Mouse (Mus musculus) spleen, adult 2 months (tissue): ENCODE measurements around the gene Mettl7b. TPM values are rescaled to one million over a fixed set of nuclear protein-coding genes. Genes with fewer than 3 reads are reported as not detected.
"Not testable (repeated sequence)": the region's sequence is repeated elsewhere in the genome, so short reads cannot be mapped to it uniquely, and the experiment has no call there.

Source experiments
- DNase-seq, 2 experiments: peaks; one replicate each; pipeline versions ENCODE4 v3.0.0 to v3.0.0-alpha.2; 2012 to 2021; ENCODE audit warnings: low spot score in 2 of 2, low read depth in 1 of 2
- H3K27ac ChIP-seq: fragments of 200-500 bp; 2 replicates; pipeline ENCODE4 v1.5.1; 2012; ENCODE audit warnings: low read length, inconsistent platforms; ENCODE audit not compliant: insufficient read depth
- H3K27me3 ChIP-seq: fragments of 200-500 bp; 2 replicates; pipeline ENCODE4 v1.6.1; 2012; ENCODE audit warnings: mild to moderate bottlenecking, moderate library complexity, low read length, inconsistent platforms; ENCODE audit not compliant: control insufficient read depth, insufficient read depth
- H3K36me3 ChIP-seq: fragments of 200-500 bp; 2 replicates; pipeline ENCODE4 v1.6.1; 2012; ENCODE audit warnings: mild to moderate bottlenecking, low read length, inconsistent platforms; ENCODE audit not compliant: control insufficient read depth, insufficient read depth
- H3K4me1 ChIP-seq: fragments of 200-500 bp; 2 replicates; pipeline ENCODE4 v1.6.1; 2011; ENCODE audit warnings: inconsistent platforms; ENCODE audit not compliant: control insufficient read depth, insufficient read depth, insufficient read length
- H3K4me3 ChIP-seq: fragments of 200-500 bp; 2 replicates; pipeline ENCODE4 v1.5.1; 2011; ENCODE audit warnings: mild to moderate bottlenecking, inconsistent platforms; ENCODE audit not compliant: insufficient read depth, insufficient read length; ENCODE audit errors: extremely low read depth
- CTCF ChIP-seq: fragments of 200-500 bp; IDR thresholded peaks from 2 replicates; pipeline ENCODE4 v1.5.1; 2011; ENCODE audit warnings: mild to moderate bottlenecking, inconsistent platforms; ENCODE audit not compliant: insufficient read depth, insufficient read length, insufficient replicate concordance; ENCODE audit errors: extremely low read depth
- POLR2A ChIP-seq: fragments of 200-500 bp; IDR thresholded peaks from 2 replicates; pipeline ENCODE4 v1.6.1; 2011; ENCODE audit warnings: low read depth, low read length, inconsistent platforms
- WGBS: fragments of 180-500 bp; shearing (Covaris S2); methylation state at CpG from one replicate; pipeline ENCODE4 v1.1.7; 2018; 5-methylcytosine and 5-hydroxymethylcytosine counted together
- polyA plus RNA-seq: library from polyadenylated mRNA; depleted of rRNA; stranded (reverse); fragments of >200 nt; gene quantifications from 2 replicates; pipeline ENCODE4 v1.2.3, GENCODE M21; 2012; rRNA removed

The Mettl7b gene
- 0.07 TPM in 1 of 2 replicates, not detected in the other for polyA plus RNA-seq

- H3K27ac ChIP-seq = no peak within 1 kb of the TSS
- no peaks in the 10 kb centered on the region for H3K36me3 ChIP-seq
- WGBS = 52% methylated on average over 12 of the region's 12 CpGs
- H3K4me3 ChIP-seq = no peak within 1 kb of the TSS
- no peak for DNase-seq
- TF ChIP-seq POLR2A = no peak
- TF ChIP-seq CTCF = no peak
- no peaks in the 10 kb centered on the region for H3K4me1 ChIP-seq
- H3K27me3 ChIP-seq = 0 out of 2 replicates have a peak, but pooled peaks cover 2% of the 10 kb centered on the region
Observed at GRCm38 (mm10) chr10:128960590-128961584, at the start of gene Mettl7b. Gene Mettl7b, minus strand, starts transcription at chr10:128960988.

- TF ChIP-seq POLR2A = no peak
- no peak for TF ChIP-seq CTCF
- H3K4me1 ChIP-seq = no peaks in the 10 kb centered on the region
Observed at GRCm38 (mm10) chr10:129010288-129010841, 49.6 kb upstream of the Mettl7b start, which contains the start of gene Olfr763. Gene Olfr763, plus strand, starts transcription at chr10:129010791.

GRCm38 (mm10) chr10:129004032-129004920 lies 43.5 kb upstream of the Mettl7b start:
- Histone ChIP-seq H3K36me3 (no peaks in the 10 kb centered on the region), H3K27me3 (no peaks in the 10 kb centered on the region), H3K4me3 (no peak overlapping the region), H3K27ac (no peak overlapping the region), H3K4me1 (no peaks in the 10 kb centered on the region)
- no peak for TF ChIP-seq POLR2A
- TF ChIP-seq CTCF = no peak
- 86% methylated on average over 14 of the region's 14 CpGs for WGBS
- DNase-seq = no peak

More at GRCm38 (mm10) chr10:129010288-129010841, 49.6 kb upstream of the Mettl7b start, which contains the start of gene Olfr763:
- no peaks in the 10 kb centered on the region for H3K27me3 ChIP-seq
- no peak for DNase-seq
- no peaks in the 10 kb centered on the region for H3K36me3 ChIP-seq
- 71% methylated on average over 2 of the region's 2 CpGs for WGBS
- H3K27ac ChIP-seq = no peak within 1 kb of the TSS
- no peak within 1 kb of the TSS for H3K4me3 ChIP-seq

- no peaks in the 10 kb centered on the region for H3K27me3 ChIP-seq
- H3K4me3 ChIP-seq = no peak overlapping the region
- 78% methylated on average over 4 of the region's 4 CpGs for WGBS
Observed at GRCm38 (mm10) chr10:128996523-128997040, 35.8 kb upstream of the Mettl7b start.

GRCm38 (mm10) chr10:128995796-128996195 lies 35.0 kb upstream of the Mettl7b start:
- no peak overlapping the region for H3K27ac ChIP-seq
- 0 out of 2 replicates have a peak, but pooled peaks cover 1% of the 10 kb centered on the region for H3K4me1 ChIP-seq
- H3K27me3 ChIP-seq = no peaks in the 10 kb centered on the region
- TF ChIP-seq POLR2A = no peak
- TF ChIP-seq CTCF = no peak
- WGBS = 97% methylated on average over 1 of the region's 1 CpGs
- H3K36me3 ChIP-seq = no peaks in the 10 kb centered on the region
- DNase-seq = no peak
- H3K4me3 ChIP-seq = no peak overlapping the region

More at GRCm38 (mm10) chr10:128996523-128997040, 35.8 kb upstream of the Mettl7b start:
- Histone ChIP-seq H3K27ac (no peak overlapping the region), H3K36me3 (no peaks in the 10 kb centered on the region), H3K4me1 (no peaks in the 10 kb centered on the region)
- no peak for DNase-seq
- TF ChIP-seq CTCF (no peak), POLR2A (no peak)

- Histone ChIP-seq H3K36me3 (no peaks in the 10 kb centered on the region), H3K4me1 (peaks cover 3% of the 10 kb centered on the region; the same call in 1 of the 2 replicates), H3K27me3 (no peaks in the 10 kb centered on the region), H3K4me3 (no peak overlapping the region), H3K27ac (peak overlapping the region; percentile 58; the same call in 1 of the 2 replicates)
- DNase-seq = peak in 1 of 2 experiments; percentile 41
- TF ChIP-seq POLR2A (no peak), CTCF (no peak)
Observed at GRCm38 (mm10) chr10:128990994-128991393, 30.2 kb upstream of the Mettl7b start.

GRCm38 (mm10) chr10:128990129-128990850 lies 29.5 kb upstream of the Mettl7b start:
- not testable (repeated sequence) for DNase-seq, H3K4me3 ChIP-seq, H3K36me3 ChIP-seq, H3K27me3 ChIP-seq, H3K4me1 ChIP-seq
- peak overlapping the region; percentile 58; the same call in 1 of the 2 replicates for H3K27ac ChIP-seq
- WGBS = 54% methylated on average over 7 of the region's 10 CpGs

- not testable (repeated sequence) for H3K27me3 ChIP-seq, H3K4me1 ChIP-seq, H3K4me3 ChIP-seq, DNase-seq, H3K27ac ChIP-seq, H3K36me3 ChIP-seq
- 80% methylated on average over 1 of the region's 1 CpGs for WGBS
Observed at GRCm38 (mm10) chr10:128989131-128989530, 28.3 kb upstream of the Mettl7b start, which contains the start of gene Olfr9. Gene Olfr9, plus strand, starts transcription at chr10:128989431.
